Mouse (Mus musculus): Measurements from ENCODE around the gene Gfi1.

DNA sequence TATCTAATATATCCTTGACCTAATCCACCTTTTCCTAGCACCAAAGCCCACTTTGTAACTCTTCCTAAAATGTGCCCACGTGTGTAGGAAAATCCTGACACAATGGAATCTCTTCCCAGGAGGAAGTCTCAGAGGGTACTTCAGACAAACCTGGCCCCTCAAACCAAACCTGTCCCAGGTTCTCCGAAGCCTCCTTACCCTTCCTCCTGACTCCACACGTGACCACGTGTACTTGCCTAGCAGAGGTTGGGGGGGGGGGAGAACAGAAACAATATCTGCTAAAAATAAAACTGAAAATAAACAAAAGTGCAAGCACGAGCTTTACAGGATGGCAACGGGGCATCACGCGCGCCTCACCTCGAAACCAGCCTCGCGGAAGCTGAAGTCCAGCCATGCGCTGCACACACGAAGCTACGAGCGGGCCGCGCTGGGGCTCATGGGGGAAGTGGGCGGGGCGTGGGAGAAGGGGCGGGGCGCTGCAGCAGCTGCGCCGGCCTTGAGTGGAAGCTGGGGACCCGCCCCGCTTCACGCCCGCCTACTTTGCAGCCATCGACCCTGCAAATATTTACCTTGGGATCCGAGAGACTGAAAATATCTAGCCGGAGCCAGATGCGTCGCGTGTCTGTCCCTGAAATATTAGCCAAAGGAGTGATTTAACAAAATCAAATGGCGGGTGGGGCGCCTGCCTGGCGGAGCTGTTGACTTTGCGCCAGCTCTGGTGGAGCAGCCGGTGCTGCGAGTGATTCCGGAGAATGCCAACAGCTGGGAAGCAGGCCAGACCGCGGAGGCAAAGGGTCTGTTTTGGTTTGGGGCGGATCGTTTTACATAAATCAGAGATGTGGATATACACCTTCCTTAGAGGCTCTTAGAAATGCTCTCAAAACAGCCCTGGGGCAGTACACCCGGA, 38.0 kb downstream of the Gfi1 start:
- TF ChIP-seq EP300 (IDR thresholded peaks at IDR 0.05; ENCODE audit: insufficient read depth, low read depth, low read length) (no peak), CTCF (IDR thresholded peaks at IDR 0.05) (no peak)
